Mouse (Mus musculus): ENCODE results near the gene Crisp1.

GRCm38 (mm10) chr17:40275519-40275918 lies 43.5 kb downstream of the Crisp1 start:
- TF ChIP-seq POLR2A (IDR thresholded peaks at IDR 0.05; ENCODE audit: low read depth, low read length) (no peak), CTCF (IDR thresholded peaks at IDR 0.05; ENCODE audit: borderline replicate concordance, insufficient read depth, low read length) (no peak)
